Mouse (Mus musculus): ENCODE results near the gene St3gal5. TPM values are rescaled to one million over a fixed set of nuclear protein-coding genes. Genes with fewer than 3 reads are reported as not detected.

The St3gal5 gene
- polyA plus RNA-seq, 1 experiment, result 31.6 TPM

DNA sequence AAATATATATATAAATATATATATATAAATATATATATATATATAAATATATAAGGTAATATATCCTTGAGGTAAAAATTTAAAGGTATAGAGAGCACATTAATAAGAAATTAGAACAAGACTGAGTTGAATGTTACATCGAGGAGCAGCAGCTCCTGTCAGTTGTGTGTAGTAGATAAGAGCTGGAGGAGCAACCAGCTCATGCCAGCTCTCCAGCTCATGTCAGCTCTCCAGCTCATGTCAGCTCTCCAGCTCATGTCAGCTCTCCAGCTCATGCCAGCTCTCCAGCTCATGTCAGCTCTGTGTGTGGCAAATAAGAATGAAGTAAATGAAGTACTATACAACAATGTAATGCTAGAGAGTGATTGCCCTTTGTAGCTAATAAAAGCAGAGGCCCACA is 76.0 kb downstream of the St3gal5 start:
- Histone ChIP-seq H3K4me3 (ENCODE audit: insufficient read depth, low read length) (no peak overlapping the region), H3K27ac (ENCODE audit: insufficient read depth, low read depth, low read length) (no peak overlapping the region), H3K4me1 (ENCODE audit: control insufficient read depth, insufficient read depth, low read length) (no peaks in the 10 kb centered on the region)
- TF ChIP-seq POLR2A (IDR thresholded peaks at IDR 0.05; ENCODE audit: borderline replicate concordance, low read depth, low read length) (no peak), CTCF (IDR thresholded peaks at IDR 0.05; ENCODE audit: low read depth, low read length) (no peak)

DNA sequence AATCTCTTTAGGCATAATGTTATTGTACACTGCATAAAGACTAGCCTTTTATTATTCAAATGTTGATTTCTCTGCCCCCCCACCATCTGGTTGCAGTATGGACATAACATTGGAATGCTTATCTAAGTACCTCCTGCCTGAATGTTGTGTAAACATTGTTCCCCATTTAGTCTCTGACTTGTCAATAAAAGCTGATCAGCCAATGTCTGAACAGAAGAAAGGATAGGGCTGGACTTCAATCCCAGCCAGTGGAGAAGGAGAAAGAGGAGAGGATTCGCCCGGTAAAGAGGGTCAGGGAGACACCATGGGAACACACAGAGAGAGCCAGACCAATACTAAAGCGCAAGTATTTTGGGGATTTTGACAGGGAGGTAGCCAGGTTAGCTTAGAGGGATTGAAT is 78.0 kb downstream of the St3gal5 start:
- H3K4me3 ChIP-seq (ENCODE audit: insufficient read depth, low read length), result no peak overlapping the region
- TF ChIP-seq CTCF (IDR thresholded peaks at IDR 0.05; ENCODE audit: low read depth, low read length) (no peak), POLR2A (IDR thresholded peaks at IDR 0.05; ENCODE audit: borderline replicate concordance, low read depth, low read length) (no peak)
- no peaks in the 10 kb centered on the region for H3K4me1 ChIP-seq (ENCODE audit: control insufficient read depth, insufficient read depth, low read length)
- H3K27ac ChIP-seq (ENCODE audit: insufficient read depth, low read depth, low read length), result no peak overlapping the region

DNA sequence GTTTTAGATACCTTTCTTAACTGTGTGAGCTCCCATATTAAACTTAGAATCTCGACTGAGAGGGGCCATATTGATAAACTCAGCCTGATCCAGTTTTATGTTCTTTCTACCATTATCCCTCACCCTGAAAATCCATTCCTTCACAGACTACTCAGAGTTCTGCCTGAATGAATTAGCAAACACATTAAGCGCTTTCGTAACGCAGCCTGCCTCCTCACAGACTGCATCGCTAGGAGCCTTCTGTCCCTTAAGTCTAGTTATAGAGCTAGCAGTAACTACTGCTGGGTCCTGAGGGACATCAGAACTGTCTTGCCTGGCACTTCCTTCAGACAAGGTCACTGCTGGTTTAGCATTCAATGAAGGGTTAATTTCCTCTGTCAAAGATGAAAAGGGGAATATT is 78.6 kb downstream of the St3gal5 start:
- H3K27ac ChIP-seq (ENCODE audit: insufficient read depth, low read depth, low read length), result no peak overlapping the region
- H3K4me1 ChIP-seq (ENCODE audit: control insufficient read depth, insufficient read depth, low read length), result 0 out of 2 replicates have a peak, but pooled peaks cover 2% of the 10 kb centered on the region
- no peak overlapping the region for H3K4me3 ChIP-seq (ENCODE audit: insufficient read depth, low read length)
- no peak for TF ChIP-seq POLR2A (IDR thresholded peaks at IDR 0.05; ENCODE audit: borderline replicate concordance, low read depth, low read length)

GRCm38 (mm10) chr6:72177417-72177816 is 80.0 kb downstream of the St3gal5 start:
- no peak overlapping the region for H3K4me3 ChIP-seq (ENCODE audit: insufficient read depth, low read length)
- TF ChIP-seq CTCF (IDR thresholded peaks at IDR 0.05; ENCODE audit: low read depth, low read length), result no peak
- TF ChIP-seq POLR2A (IDR thresholded peaks at IDR 0.05; ENCODE audit: borderline replicate concordance, low read depth, low read length), result no peak

DNA sequence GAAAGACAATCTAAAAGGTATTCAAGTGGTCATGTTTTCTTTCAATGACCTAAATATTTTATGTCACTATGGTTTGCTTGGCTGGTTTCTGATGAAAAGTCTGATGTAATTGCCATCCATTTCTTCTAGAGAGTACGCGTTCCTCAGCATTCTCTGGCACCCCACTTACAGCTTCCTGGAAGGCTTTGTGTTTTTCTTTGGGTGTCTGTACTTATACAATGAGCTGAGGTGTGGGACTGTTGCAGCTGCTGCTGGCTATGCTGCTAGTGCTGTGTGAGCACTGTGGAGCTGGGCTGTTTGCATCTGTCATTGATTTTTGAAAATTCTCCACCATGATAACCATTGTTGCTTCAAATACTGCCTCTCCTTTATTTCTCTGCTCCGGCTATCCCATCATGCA is 81.6 kb downstream of the St3gal5 start:
- Histone ChIP-seq H3K4me1 (ENCODE audit: control insufficient read depth, insufficient read depth, low read length) (0 out of 2 replicates have a peak, but pooled peaks cover 2% of the 10 kb centered on the region), H3K27ac (ENCODE audit: insufficient read depth, low read depth, low read length) (no peak overlapping the region), H3K4me3 (ENCODE audit: insufficient read depth, low read length) (no peak overlapping the region)
- TF ChIP-seq POLR2A (IDR thresholded peaks at IDR 0.05; ENCODE audit: borderline replicate concordance, low read depth, low read length) (no peak), CTCF (IDR thresholded peaks at IDR 0.05; ENCODE audit: low read depth, low read length) (no peak)

More at GRCm38 (mm10) chr6:72177417-72177816, 80.0 kb downstream of the St3gal5 start:
- Histone ChIP-seq H3K27ac (ENCODE audit: insufficient read depth, low read depth, low read length) (no peak overlapping the region), H3K4me1 (ENCODE audit: control insufficient read depth, insufficient read depth, low read length) (0 out of 2 replicates have a peak, but pooled peaks cover 2% of the 10 kb centered on the region)

DNA sequence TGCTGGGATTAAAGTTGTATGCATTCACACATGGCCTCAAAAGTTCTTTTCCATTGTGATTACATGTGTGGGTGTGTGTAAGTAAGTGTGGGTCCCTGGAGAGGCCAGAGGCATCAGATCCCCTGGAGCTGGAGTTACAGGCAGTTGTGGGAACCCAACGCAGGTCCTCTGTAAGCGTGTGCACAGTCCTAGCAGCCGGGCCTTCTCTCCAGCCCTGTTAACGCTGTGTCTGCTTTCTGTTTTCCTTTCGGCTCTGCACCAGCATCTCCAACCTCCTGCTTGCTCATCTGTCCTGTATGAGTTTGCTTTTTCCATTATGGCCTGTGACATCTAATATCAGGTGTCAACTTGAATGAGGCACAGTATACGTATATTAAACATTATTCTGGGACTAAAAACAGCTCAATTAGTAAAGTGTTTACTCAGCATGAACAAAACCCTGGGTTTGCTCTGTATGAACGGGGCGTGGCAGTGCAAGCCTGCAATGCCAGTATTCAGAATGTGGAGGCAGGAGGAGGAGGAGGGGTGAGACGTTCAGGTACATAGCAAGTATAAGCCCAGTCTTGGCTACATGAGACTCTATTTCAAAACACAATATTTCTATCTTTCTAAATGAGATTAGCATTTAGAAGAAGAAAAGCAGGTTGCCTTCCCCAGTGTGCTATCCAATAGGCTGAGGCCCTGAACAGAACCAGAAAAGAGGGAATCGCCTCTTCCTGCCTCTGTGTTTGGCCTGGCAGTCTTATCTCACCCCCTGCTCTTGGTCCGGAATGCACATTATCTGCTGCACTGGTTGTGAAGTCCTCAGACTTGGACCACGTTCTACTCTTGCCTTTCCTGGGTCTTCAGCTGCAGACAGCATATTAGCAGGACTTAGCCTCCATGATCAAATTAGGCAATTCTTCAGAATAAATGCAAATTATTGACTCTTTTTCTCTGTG is 82.4 kb downstream of the St3gal5 start:
- Histone ChIP-seq H3K27ac (ENCODE audit: insufficient read depth, low read depth, low read length) (no peak overlapping the region), H3K4me3 (ENCODE audit: insufficient read depth, low read length) (no peak overlapping the region), H3K4me1 (ENCODE audit: control insufficient read depth, insufficient read depth, low read length) (0 out of 2 replicates have a peak, but pooled peaks cover 2% of the 10 kb centered on the region)
- TF ChIP-seq POLR2A (IDR thresholded peaks at IDR 0.05; ENCODE audit: borderline replicate concordance, low read depth, low read length), result no peak
- TF ChIP-seq CTCF (IDR thresholded peaks at IDR 0.05; ENCODE audit: low read depth, low read length), result no peak

DNA sequence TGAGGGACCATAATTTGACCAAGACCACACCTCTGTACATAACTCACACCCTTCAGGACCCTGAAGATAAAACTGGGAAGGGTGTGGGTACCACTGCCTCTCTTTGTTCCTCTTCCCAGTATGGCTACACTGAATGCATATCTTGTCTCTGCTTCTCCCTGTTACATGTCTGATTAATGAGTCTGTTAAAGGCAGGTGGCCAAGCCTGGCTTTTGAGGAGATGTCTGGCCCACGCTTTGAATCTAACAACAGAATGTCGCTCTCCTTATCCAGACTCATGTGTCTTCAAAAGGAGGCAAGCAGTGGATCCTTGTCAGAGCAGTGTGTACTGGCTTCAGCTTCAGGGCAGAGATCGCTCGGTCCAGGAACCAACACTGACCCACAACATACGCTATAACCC is 87.2 kb downstream of the St3gal5 start:
- no peak for TF ChIP-seq POLR2A (IDR thresholded peaks at IDR 0.05; ENCODE audit: borderline replicate concordance, low read depth, low read length)
- TF ChIP-seq CTCF (IDR thresholded peaks at IDR 0.05; ENCODE audit: low read depth, low read length), result no peak
- Histone ChIP-seq H3K4me3 (ENCODE audit: insufficient read depth, low read length) (no peak overlapping the region), H3K27ac (ENCODE audit: insufficient read depth, low read depth, low read length) (no peak overlapping the region), H3K4me1 (ENCODE audit: control insufficient read depth, insufficient read depth, low read length) (0 out of 2 replicates have a peak, but pooled peaks cover 2% of the 10 kb centered on the region)

GRCm38 (mm10) chr6:72185893-72186490 is 88.6 kb downstream of the St3gal5 start:
- Histone ChIP-seq H3K4me1 (ENCODE audit: control insufficient read depth, insufficient read depth, low read length) (no peaks in the 10 kb centered on the region), H3K4me3 (ENCODE audit: insufficient read depth, low read length) (no peak overlapping the region), H3K27ac (ENCODE audit: insufficient read depth, low read depth, low read length) (no peak overlapping the region)
- TF ChIP-seq CTCF (IDR thresholded peaks at IDR 0.05; ENCODE audit: low read depth, low read length) (peak; percentile 99), POLR2A (IDR thresholded peaks at IDR 0.05; ENCODE audit: borderline replicate concordance, low read depth, low read length) (no peak)

GRCm38 (mm10) chr6:72186809-72187208 is 89.4 kb downstream of the St3gal5 start:
- no peak overlapping the region for H3K4me3 ChIP-seq (ENCODE audit: insufficient read depth, low read length)
- no peaks in the 10 kb centered on the region for H3K4me1 ChIP-seq (ENCODE audit: control insufficient read depth, insufficient read depth, low read length)
- TF ChIP-seq POLR2A (IDR thresholded peaks at IDR 0.05; ENCODE audit: borderline replicate concordance, low read depth, low read length), result no peak
- TF ChIP-seq CTCF (IDR thresholded peaks at IDR 0.05; ENCODE audit: low read depth, low read length), result no peak
- no peak overlapping the region for H3K27ac ChIP-seq (ENCODE audit: insufficient read depth, low read depth, low read length)
